26 mouse cellular contexts compared by ENCODE assay signal in genomic region chr6:95966231-95966630, GRCm38 (mm10).
"Had no signal": no experiment of that assay in that cellular context is flagged by ENCODE, and none has a peak within 500 bp of the region (broad histone marks: within the 10 kb centered on the region; RNA-seq: fewer than 3 reads in every experiment).

No protein-coding gene starts in this region.

- H3K36me3 ChIP-seq: heart, embryonic 13.5 days; heart, embryonic 15.5 days; hindbrain, embryonic 13.5 days; intestine, embryonic 15.5 days; kidney, embryonic 15.5 days; limb, embryonic 13.5 days; limb, embryonic 15.5 days had no signal

- H3K27ac ChIP-seq: gastrocnemius, adult 2 months; heart, adult 2 months; heart, embryonic 13.5 days; heart, embryonic 15.5 days; hindbrain, embryonic 13.5 days; intestine, embryonic 15.5 days; kidney, embryonic 15.5 days; kidney, postnatal 0 days; limb, embryonic 13.5 days; limb, embryonic 15.5 days had no signal

- H3K9ac ChIP-seq: heart, embryonic 13.5 days; heart, embryonic 15.5 days; hindbrain, embryonic 13.5 days; intestine, embryonic 15.5 days; kidney, embryonic 15.5 days; limb, embryonic 13.5 days; limb, embryonic 15.5 days had no signal

- H3K4me1 ChIP-seq: heart, embryonic 13.5 days; heart, embryonic 15.5 days; hindbrain, embryonic 13.5 days; intestine, embryonic 15.5 days; kidney, embryonic 15.5 days; limb, embryonic 13.5 days; limb, embryonic 15.5 days had no signal

- H3K27me3 ChIP-seq: heart, embryonic 13.5 days; heart, embryonic 15.5 days; hindbrain, embryonic 13.5 days; intestine, embryonic 15.5 days; kidney, embryonic 15.5 days; limb, embryonic 13.5 days; limb, embryonic 15.5 days had no signal

- ATAC-seq: hindbrain, embryonic 16.5 days; inflammation-experienced regulatory T-cells, adult 6 months; intestine, embryonic 15.5 days had no signal

- H3K4me3 ChIP-seq: gastrocnemius, adult 2 months; heart, adult 2 months; heart, embryonic 13.5 days; heart, embryonic 15.5 days; hindbrain, embryonic 13.5 days; intestine, embryonic 15.5 days; kidney, embryonic 15.5 days; limb, embryonic 13.5 days; limb, embryonic 15.5 days had no signal

- DNase-seq: gastrocnemius, adult 2 months; gastrocnemius, postnatal 14 days; gastrocnemius, postnatal 36 days; heart, adult 11 months; heart, adult 2 months; heart, postnatal 14 days; heart, postnatal 36 days; kidney, adult 11 months; kidney, adult 2 months; kidney, adult 9 months; kidney, postnatal 14 days; kidney, postnatal 36 days; layer of hippocampus, adult 9-11 months; layer of hippocampus, postnatal 36 days; left cerebral cortex, postnatal 4 days had no signal

- H3K9me3 ChIP-seq: heart, embryonic 13.5 days; heart, embryonic 15.5 days; hindbrain, embryonic 13.5 days; intestine, embryonic 15.5 days; kidney, embryonic 15.5 days; limb, embryonic 13.5 days; limb, embryonic 15.5 days had no signal

- H3K4me2 ChIP-seq: heart, embryonic 11.5 days; heart, embryonic 13.5 days; heart, embryonic 15.5 days; hindbrain, embryonic 13.5 days; intestine, embryonic 15.5 days; kidney, embryonic 15.5 days; limb, embryonic 13.5 days; limb, embryonic 15.5 days had no signal
